Mouse (Mus musculus) heart, embryonic 15.5 days (tissue): ENCODE results near the gene Pcolce. TPM values are rescaled to one million over a fixed set of nuclear protein-coding genes. Genes with fewer than 3 reads are reported as not detected.

Experiments
- ATAC-seq: fragments of 200-750 bp; cut with Nextera tagmentation; replicated peaks from 2 replicates; pipeline ENCODE4 v1.8.0; 2017; ENCODE audit warnings: low read depth, moderate TSS enrichment; ENCODE audit not compliant: insufficient number of reproducible peaks, insufficient read depth, low FRiP score
- H3K27ac ChIP-seq: fragments of 300-500 bp; sonication (generic); 2 replicates; pipeline ENCODE4 v1.5.1; 2015; ENCODE audit warnings: mild to moderate bottlenecking, inconsistent platforms
- H3K27me3 ChIP-seq: fragments of 300-500 bp; sonication (generic); 2 replicates; pipeline ENCODE4 v1.6.1; 2015; ENCODE audit warnings: inconsistent platforms
- H3K36me3 ChIP-seq: fragments of 300-500 bp; sonication (generic); 2 replicates; pipeline ENCODE4 v1.6.1; 2015; ENCODE audit warnings: mild to moderate bottlenecking, inconsistent platforms
- H3K4me1 ChIP-seq: fragments of 300-500 bp; sonication (generic); replicated peaks from 2 replicates; pipeline ENCODE4 v1.6.1; 2015; ENCODE audit warnings: inconsistent platforms
- H3K4me2 ChIP-seq: fragments of 300-500 bp; sonication (generic); 2 replicates; pipeline ENCODE4 v1.6.1; 2015; ENCODE audit warnings: inconsistent platforms, mild to moderate bottlenecking, moderate library complexity
- H3K4me3 ChIP-seq: fragments of 300-500 bp; sonication (generic); 2 replicates; pipeline ENCODE4 v1.5.1; 2015; ENCODE audit warnings: mild to moderate bottlenecking, inconsistent platforms
- H3K9ac ChIP-seq: fragments of 300-500 bp; sonication (generic); 2 replicates; pipeline ENCODE4 v1.6.1; 2015; ENCODE audit warnings: mild to moderate bottlenecking, inconsistent platforms
- H3K9me3 ChIP-seq: fragments of 300-500 bp; sonication (generic); replicated peaks from 2 replicates; pipeline ENCODE4 v1.6.1; 2016; ENCODE audit warnings: inconsistent platforms
- WGBS: fragments of 180-500 bp; shearing (Covaris S2); methylation state at CpG from one replicate; pipeline ENCODE4 v1.1.7; 2015; ENCODE audit warnings: mixed read lengths; 5-methylcytosine and 5-hydroxymethylcytosine counted together
- polyA plus RNA-seq: library from polyadenylated mRNA; unstranded; fragments of >200 nt; fragmentation: Nextera tagmentation; extraction: Ambion mirVana; gene quantifications from 2 replicates; pipeline ENCODE4 v1.2.1, GENCODE M21; 2015

Pcolce gene
- polyA plus RNA-seq, 1 experiment from 2014 or later = 117 TPM

DNA sequence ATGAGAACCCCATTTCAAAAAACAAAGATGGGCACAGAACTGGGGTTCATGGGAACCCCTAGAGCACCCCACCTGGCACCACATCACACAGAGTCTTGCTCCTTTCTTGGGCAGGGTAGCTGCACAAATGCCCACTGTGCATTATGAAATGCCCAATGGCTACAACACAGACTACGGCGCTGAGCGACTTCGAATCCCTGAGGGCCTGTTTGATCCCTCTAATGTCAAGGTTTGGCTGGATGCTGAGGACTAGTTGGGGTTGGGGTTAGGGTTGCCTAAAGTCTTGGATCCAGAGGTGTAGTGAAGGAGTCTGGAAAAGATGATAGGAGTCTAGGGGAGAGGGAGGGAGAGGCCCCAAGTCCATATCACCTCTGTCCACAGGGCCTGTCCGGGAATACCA is 47.2 kb downstream of the Pcolce start:
- H3K36me3 ChIP-seq = no peaks in the 10 kb centered on the region

GRCm38 (mm10) chr5:137565744-137566143 is 47.8 kb downstream of the Pcolce start:
- no peaks in the 10 kb centered on the region for H3K9me3 ChIP-seq
- H3K4me3 ChIP-seq = no peak overlapping the region
- no peak overlapping the region for H3K27ac ChIP-seq
- H3K9ac ChIP-seq = no peak overlapping the region
- no peak for ATAC-seq
- H3K4me1 ChIP-seq = 0 out of 2 replicates have a peak, but pooled peaks cover 3% of the 10 kb centered on the region
- WGBS = 75% methylated on average over 6 of the region's 6 CpGs
- peaks cover 7% of the 10 kb centered on the region; the same call in 1 of the 2 replicates for H3K27me3 ChIP-seq
- H3K36me3 ChIP-seq = no peaks in the 10 kb centered on the region
- H3K4me2 ChIP-seq = no peak overlapping the region

More for the DNA sequence above, 47.2 kb downstream of the Pcolce start:
- ATAC-seq = no peak
- Histone ChIP-seq H3K9me3 (no peaks in the 10 kb centered on the region), H3K27ac (no peak overlapping the region), H3K9ac (no peak overlapping the region), H3K4me2 (no peak overlapping the region), H3K4me3 (no peak overlapping the region), H3K4me1 (0 out of 2 replicates have a peak, but pooled peaks cover 3% of the 10 kb centered on the region), H3K27me3 (peaks cover 10% of the 10 kb centered on the region; the same call in 1 of the 2 replicates)
- 85% methylated on average over 5 of the region's 5 CpGs for WGBS

- Histone ChIP-seq H3K9me3 (no peaks in the 10 kb centered on the region), H3K4me3 (no peak overlapping the region), H3K4me2 (no peak overlapping the region), H3K4me1 (no peaks in the 10 kb centered on the region), H3K36me3 (no peaks in the 10 kb centered on the region), H3K9ac (no peak overlapping the region), H3K27me3 (peaks cover 7% of the 10 kb centered on the region), H3K27ac (no peak overlapping the region)
- ATAC-seq = no peak
- 48% methylated on average over 10 of the region's 10 CpGs for WGBS
Observed at GRCm38 (mm10) chr5:137562965-137563364, 50.6 kb downstream of the Pcolce start.

- ATAC-seq = no peak
- H3K36me3 ChIP-seq = no peaks in the 10 kb centered on the region
- 62% methylated on average over 6 of the region's 6 CpGs for WGBS
- H3K9me3 ChIP-seq = no peaks in the 10 kb centered on the region
- no peak overlapping the region for H3K9ac ChIP-seq
- H3K27ac ChIP-seq = no peak overlapping the region
- H3K4me3 ChIP-seq = no peak overlapping the region
- H3K4me2 ChIP-seq = no peak overlapping the region
- no peaks in the 10 kb centered on the region for H3K4me1 ChIP-seq
- H3K27me3 ChIP-seq = peaks cover 5% of the 10 kb centered on the region
Observed at GRCm38 (mm10) chr5:137561556-137561955, 52.0 kb downstream of the Pcolce start.

Other genes with a start within 250 kb of the Pcolce start
- 0.05 and 0.11 TPM in 2 replicates for gene Zan, start 136.7 kb downstream of the Pcolce start, polyA plus RNA-seq
- 37.4 and 38.6 TPM in 2 replicates for gene Pop7, start 111.3 kb downstream of the Pcolce start, polyA plus RNA-seq
- 8.9 and 10.4 TPM in 2 replicates for gene Gigyf1, start 95.2 kb downstream of the Pcolce start, polyA plus RNA-seq
- gene Epo, start 80.5 kb downstream of the Pcolce start, polyA plus RNA-seq = not detected in 2 replicates
- gene Gnb2, start 80.3 kb downstream of the Pcolce start, polyA plus RNA-seq = 244 and 306 TPM in 2 replicates
- gene Actl6b, start 60.3 kb downstream of the Pcolce start, polyA plus RNA-seq = 0.13 and 2.1 TPM in 2 replicates
- 0.31 and 1.3 TPM in 2 replicates for gene Tfr2, start 43.9 kb downstream of the Pcolce start, polyA plus RNA-seq
- 17.1 and 26.5 TPM in 2 replicates for gene Mospd3, start 12.7 kb downstream of the Pcolce start, polyA plus RNA-seq
- 0.11 and 0.23 TPM in 2 replicates for gene Fbxo24, start 15.2 kb upstream of the Pcolce start, polyA plus RNA-seq
- gene Lrch4, start 15.3 kb upstream of the Pcolce start, polyA plus RNA-seq = 20.7 and 26.7 TPM in 2 replicates
- 7.1 and 12.2 TPM in 2 replicates for gene Gm20605, start 15.4 kb upstream of the Pcolce start, polyA plus RNA-seq
- 4.0 and 6.0 TPM in 2 replicates for gene Sap25, start 27.6 kb upstream of the Pcolce start, polyA plus RNA-seq
- 0.13 and 0.21 TPM in 2 replicates for gene Irs3, start 31.9 kb upstream of the Pcolce start, polyA plus RNA-seq
- gene Agfg2, start 70.9 kb upstream of the Pcolce start, polyA plus RNA-seq = 19.3 and 21.7 TPM in 2 replicates
- 1.2 and 1.6 TPM in 2 replicates for gene Nyap1, start 127.8 kb upstream of the Pcolce start, polyA plus RNA-seq
- 130 and 164 TPM in 2 replicates for gene Tsc22d4, start 131.9 kb upstream of the Pcolce start, polyA plus RNA-seq
- gene Ppp1r35, start 165.1 kb upstream of the Pcolce start, polyA plus RNA-seq = 21.1 and 25.5 TPM in 2 replicates
- gene Mepce, start 173.9 kb upstream of the Pcolce start, polyA plus RNA-seq = 5.3 and 7.6 TPM in 2 replicates
- 7.8 and 11.4 TPM in 2 replicates for gene Zcwpw1, start 174.0 kb upstream of the Pcolce start, polyA plus RNA-seq
- 1.8 and 2.2 TPM in 2 replicates for gene Pilra, start 222.5 kb upstream of the Pcolce start, polyA plus RNA-seq
- 0.58 and 0.61 TPM in 2 replicates for gene Pilrb1, start 244.3 kb upstream of the Pcolce start, polyA plus RNA-seq